Mouse (Mus musculus) ovary, postnatal 36 days (tissue): ENCODE measurements at regions not wholly inside any gene's neighbourhood (a gene's known extent, or its start where the extent isn't known, plus 50 kb on each side); places are given as distances from the start of the nearest gene placed in this dataset.

Source experiments
- DNase-seq: peaks from one replicate; pipeline ENCODE4 v3.0.0; 2022; ENCODE audit warnings: low spot score, mixed read lengths

GRCm38 (mm10) chr10:41018888-41019287 lies 53.2 kb downstream of the Gpr6 start:
- DNase-seq = no peak

GRCm38 (mm10) chr10:41016547-41016946 lies 55.5 kb downstream of the Gpr6 start:
- DNase-seq = no peak

- peak; percentile 46 for DNase-seq
These were observed 56.4 kb downstream of the Gpr6 start for GRCm38 (mm10) chr10:41015654-41016053.

- DNase-seq = no peak
These were observed 61.5 kb downstream of the Gpr6 start for GRCm38 (mm10) chr10:41010585-41010984.

DNA sequence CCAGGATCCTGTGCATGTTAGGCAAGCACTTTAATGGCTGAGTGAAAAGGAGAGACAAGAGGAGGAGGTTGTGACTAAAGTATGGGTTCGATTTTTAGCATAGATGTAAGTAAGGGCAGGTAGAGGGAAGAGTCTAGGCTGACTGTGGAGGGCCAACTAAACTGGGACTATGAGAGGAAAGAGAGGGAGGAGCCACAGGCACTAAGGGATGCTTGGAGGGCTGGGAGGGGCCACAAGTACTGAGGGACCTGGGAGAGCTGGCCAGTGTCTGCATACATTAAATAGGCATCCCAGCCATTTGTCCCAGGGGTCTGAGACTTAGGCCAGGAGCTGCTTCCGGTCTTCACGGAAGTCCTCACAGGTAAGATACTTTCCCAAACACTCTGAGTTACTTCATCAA lies 64.2 kb downstream of the Gpr6 start:
- no peak for DNase-seq

- no peak for DNase-seq
These were observed 65.5 kb downstream of the Gpr6 start for GRCm38 (mm10) chr10:41006634-41007033.

DNA sequence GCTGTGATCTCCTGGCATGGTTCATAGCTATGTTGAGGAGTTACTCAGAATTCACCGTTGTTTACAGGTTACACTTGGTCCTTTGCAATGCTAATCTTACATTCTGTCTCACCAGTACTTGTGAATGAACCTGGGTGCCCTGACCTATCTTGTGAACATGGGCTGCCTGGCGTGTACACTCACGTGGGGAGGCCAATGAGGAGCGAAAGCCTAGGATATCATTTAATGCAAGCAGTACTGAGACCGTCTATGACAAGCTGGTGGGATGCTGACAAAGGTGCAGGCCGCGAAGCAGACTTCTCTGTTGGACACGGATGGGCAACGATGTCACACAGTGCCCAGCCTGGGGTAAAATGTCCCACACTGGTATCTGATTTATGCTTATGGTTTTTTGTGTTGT lies 66.3 kb downstream of the Gpr6 start:
- DNase-seq = no peak

GRCm38 (mm10) chr10:41004753-41005152 lies 67.3 kb downstream of the Gpr6 start:
- DNase-seq = no peak

DNA sequence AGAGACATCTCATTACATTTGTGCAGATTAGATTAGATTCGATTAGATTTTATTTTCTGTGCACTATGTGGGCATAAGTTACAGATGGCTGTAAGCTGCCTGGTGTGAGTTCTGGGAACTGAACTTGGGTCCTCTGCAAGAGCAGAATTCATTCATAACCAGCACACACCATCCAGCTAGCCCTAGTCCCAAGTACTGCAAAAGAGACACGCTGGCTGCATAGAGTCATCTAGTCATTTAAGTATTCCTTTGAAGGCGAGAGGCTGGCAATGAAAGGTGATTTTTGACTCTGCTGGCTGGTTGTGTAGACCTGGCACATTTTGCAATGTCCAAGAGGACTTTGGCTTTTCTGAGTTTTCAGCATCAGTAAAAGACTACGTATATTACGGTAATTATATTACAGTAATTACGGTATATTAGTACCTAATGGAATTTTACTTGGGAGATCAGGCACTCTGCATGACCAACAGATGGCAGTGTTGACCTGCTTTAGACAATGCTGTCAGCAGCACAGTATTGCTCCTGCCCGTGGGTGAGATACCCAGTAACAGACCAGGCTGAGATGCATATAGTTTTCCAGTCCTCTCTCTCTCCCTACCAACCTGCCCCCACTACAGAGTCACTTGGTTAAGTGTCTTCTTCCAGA lies 67.9 kb downstream of the Gpr6 start:
- peak; percentile 46 for DNase-seq

DNA sequence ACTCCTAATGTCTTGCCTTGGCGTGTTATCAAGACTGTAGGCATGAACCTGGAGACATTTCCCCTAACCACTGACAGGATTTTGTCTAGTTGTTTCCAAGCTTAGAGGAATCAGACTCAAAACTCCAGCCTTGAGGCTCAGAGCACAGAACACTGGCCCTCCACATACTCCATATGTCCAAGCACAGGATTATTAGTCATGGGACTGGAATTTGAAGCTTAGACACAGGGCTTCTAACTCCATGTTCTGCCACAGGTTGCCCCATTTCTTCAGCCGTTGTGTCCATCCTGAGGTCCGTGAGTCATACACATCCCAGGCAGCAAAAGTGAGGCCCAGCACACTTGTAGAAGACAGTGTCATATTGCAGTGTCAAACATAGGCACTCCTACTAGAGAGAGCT lies 68.9 kb downstream of the Gpr6 start:
- DNase-seq = no peak

DNA sequence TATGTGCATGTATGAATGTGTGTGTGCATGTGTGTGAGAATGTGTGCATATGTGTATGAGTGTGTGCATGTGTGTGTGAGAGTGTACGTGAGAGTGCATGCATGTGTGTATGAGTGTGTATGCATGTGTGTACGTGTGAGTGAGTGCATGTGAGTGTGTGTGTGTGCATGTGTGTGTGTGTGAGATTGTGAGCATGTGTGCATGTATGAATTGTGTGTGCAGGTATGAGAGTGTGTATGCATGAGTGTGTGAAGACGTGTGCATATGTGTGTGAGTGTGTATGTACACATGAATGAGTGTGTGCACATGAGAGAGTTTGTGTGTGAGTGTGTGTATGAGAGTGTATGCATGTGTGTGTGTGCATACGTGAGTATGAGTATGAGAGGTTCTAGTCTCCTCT lies 71.1 kb downstream of the Gpr6 start:
- DNase-seq = no peak

GRCm38 (mm10) chr10:40999486-40999885 lies 72.6 kb downstream of the Gpr6 start:
- DNase-seq = no peak

GRCm38 (mm10) chr10:40998799-40999198 lies 73.3 kb downstream of the Gpr6 start:
- DNase-seq = no peak

DNA sequence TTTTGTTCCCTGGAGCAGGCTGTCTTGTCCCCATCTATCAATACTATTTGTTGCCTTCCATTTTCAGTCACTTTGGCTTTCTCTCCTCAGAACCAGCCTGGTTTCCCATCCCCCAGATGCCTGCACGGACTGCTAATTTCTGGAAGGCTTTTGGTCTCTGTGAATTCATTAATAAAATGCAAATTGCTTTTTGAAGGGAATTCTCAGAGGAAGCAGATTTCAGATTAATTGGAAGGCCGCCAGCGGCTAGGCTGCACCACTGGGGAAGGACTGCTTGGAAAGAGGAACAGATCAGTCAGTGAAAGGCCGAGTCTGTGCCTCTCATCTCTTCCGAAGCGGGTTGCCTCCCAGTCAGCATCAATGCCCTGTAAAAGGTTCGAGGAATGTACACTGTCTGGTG lies 73.8 kb downstream of the Gpr6 start:
- no peak for DNase-seq

- DNase-seq = no peak
These were observed 74.5 kb downstream of the Gpr6 start for GRCm38 (mm10) chr10:40997606-40998005.
